Mouse (Mus musculus): ENCODE measurements around the gene Prox1. TPM values are rescaled to one million over a fixed set of nuclear protein-coding genes. Genes with fewer than 3 reads are reported as not detected.

The Prox1 gene
- polyA plus RNA-seq, 2 experiments: 2.6 to 3.1 TPM

DNA sequence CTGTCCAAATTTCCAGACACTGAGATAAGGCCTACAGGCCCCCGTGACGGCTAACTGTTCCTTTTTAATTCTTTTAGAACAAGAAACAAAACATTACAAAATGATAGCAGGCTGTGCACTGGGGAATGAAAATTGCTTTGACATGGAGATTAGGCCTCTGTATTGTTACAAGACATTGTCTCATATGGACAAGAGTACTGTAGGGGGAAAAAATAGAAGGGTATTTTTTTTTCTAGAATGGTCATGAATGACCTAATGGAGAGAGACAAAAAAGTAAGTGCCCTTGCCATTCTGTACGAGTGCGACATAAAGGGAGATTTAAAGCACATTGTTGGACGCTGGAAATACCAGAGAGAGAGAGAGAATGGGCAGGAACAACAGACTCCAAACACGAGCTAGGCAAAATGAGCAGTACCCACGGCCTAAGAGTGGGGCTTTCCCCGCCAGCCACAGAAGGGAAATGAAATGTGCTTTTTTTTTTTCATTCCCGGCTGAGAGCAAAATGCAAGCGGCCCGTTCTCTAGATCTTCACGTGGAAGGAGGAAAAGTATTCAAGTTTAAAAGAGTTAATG lies 21.8 kb downstream of the Prox1 start:
- peaks cover 6% of the 10 kb centered on the region; the same call in 1 of the 2 replicates for H3K4me1 ChIP-seq (ENCODE audit: control insufficient read depth, insufficient read depth, low read length)
- DNase-seq (ENCODE audit: low spot score) (no peak), ATAC-seq (ENCODE audit: low FRiP score, low read depth) (no peak)
- H3K9me3 ChIP-seq (ENCODE audit: control insufficient read depth, low read length): no peaks in the 10 kb centered on the region
- TF ChIP-seq POLR2A (IDR thresholded peaks at IDR 0.05; ENCODE audit: borderline replicate concordance, extremely low read depth, insufficient read depth, insufficient read length): no peak
- 35% methylated on average over 12 of the region's 12 CpGs for WGBS
- no peak overlapping the region for H3K9ac ChIP-seq (ENCODE audit: low read depth, low read length, severe bottlenecking)
- no peaks in the 10 kb centered on the region for H3K36me3 ChIP-seq (ENCODE audit: control insufficient read depth, insufficient read depth, low read length)
- no peak overlapping the region for H3K27ac ChIP-seq (replicated peaks; ENCODE audit: low read depth, low read length)
- no peaks in the 10 kb centered on the region for H3K27me3 ChIP-seq (ENCODE audit: control insufficient read depth, insufficient read depth, low read length)
- no peak overlapping the region for H3K4me3 ChIP-seq (replicated peaks; ENCODE audit: low read length)
- peak overlapping the region; percentile 24; the same call in 1 of the 2 replicates for H3K4me2 ChIP-seq (replicated peaks; ENCODE audit: low read depth, low read length, severe bottlenecking)

DNA sequence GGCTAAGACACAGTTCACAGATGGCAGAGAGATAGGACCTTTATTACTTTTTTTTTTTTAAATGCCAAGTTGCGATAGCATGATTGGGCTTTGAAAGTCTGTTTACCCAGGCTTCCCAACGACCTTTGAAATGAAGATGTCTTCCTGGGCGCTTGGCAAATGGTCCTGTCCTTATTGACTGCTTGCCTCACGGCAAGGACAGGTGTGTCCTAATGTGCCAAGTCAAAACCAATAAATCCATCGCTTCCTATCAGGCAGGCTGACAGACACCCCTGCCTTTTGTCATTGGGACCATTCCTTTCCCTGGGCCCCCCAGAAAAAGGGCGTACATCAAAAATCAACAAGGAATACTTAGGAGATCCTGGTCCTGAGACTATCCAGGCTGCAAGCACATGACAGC lies 22.7 kb downstream of the Prox1 start:
- no peaks in the 10 kb centered on the region for H3K36me3 ChIP-seq (ENCODE audit: control insufficient read depth, insufficient read depth, low read length)
- ATAC-seq (ENCODE audit: low FRiP score, low read depth) (no peak), DNase-seq (ENCODE audit: low spot score) (no peak)
- WGBS: 71% methylated on average over 6 of the region's 6 CpGs
- H3K4me3 ChIP-seq (replicated peaks; ENCODE audit: low read length): no peak overlapping the region
- H3K4me2 ChIP-seq (replicated peaks; ENCODE audit: low read depth, low read length, severe bottlenecking): no peak overlapping the region
- H3K27ac ChIP-seq (replicated peaks; ENCODE audit: low read depth, low read length): no peak overlapping the region
- H3K4me1 ChIP-seq (ENCODE audit: control insufficient read depth, insufficient read depth, low read length): peaks cover 6% of the 10 kb centered on the region; the same call in 1 of the 2 replicates
- no peaks in the 10 kb centered on the region for H3K9me3 ChIP-seq (ENCODE audit: control insufficient read depth, low read length)
- no peaks in the 10 kb centered on the region for H3K27me3 ChIP-seq (ENCODE audit: control insufficient read depth, insufficient read depth, low read length)
- TF ChIP-seq POLR2A (IDR thresholded peaks at IDR 0.05; ENCODE audit: borderline replicate concordance, extremely low read depth, insufficient read depth, insufficient read length): no peak
- H3K9ac ChIP-seq (ENCODE audit: low read depth, low read length, severe bottlenecking): no peak overlapping the region

DNA sequence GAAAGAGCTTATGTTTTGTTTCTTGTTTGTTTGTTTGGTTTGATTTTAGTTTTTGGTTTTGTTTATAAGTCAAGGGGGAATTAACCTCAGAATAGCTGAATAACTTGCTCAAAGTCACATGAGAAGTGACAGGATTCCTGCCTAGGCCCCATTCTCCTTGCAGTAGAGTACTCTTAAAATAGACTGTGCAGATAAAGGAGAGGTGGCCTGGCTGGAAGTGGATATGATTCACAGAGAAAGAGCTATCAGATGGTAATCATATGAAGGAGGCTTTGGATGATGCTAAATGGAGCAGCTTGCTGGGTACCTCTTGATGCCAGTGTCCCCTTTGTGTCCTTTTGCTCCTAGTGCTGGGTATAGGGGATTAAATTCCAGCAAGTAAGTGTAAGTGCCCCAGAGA lies 26.1 kb downstream of the Prox1 start:
- ATAC-seq (ENCODE audit: low FRiP score, low read depth) (no peak), DNase-seq (ENCODE audit: low spot score) (no peak)
- peaks cover 6% of the 10 kb centered on the region; the same call in 1 of the 2 replicates for H3K4me1 ChIP-seq (ENCODE audit: control insufficient read depth, insufficient read depth, low read length)
- no peak overlapping the region for H3K27ac ChIP-seq (replicated peaks; ENCODE audit: low read depth, low read length)
- H3K4me2 ChIP-seq (replicated peaks; ENCODE audit: low read depth, low read length, severe bottlenecking): no peak overlapping the region
- no peak for TF ChIP-seq POLR2A (IDR thresholded peaks at IDR 0.05; ENCODE audit: borderline replicate concordance, extremely low read depth, insufficient read depth, insufficient read length)
- H3K4me3 ChIP-seq (replicated peaks; ENCODE audit: low read length): no peak overlapping the region
- no peaks in the 10 kb centered on the region for H3K36me3 ChIP-seq (ENCODE audit: control insufficient read depth, insufficient read depth, low read length)
- H3K27me3 ChIP-seq (ENCODE audit: control insufficient read depth, insufficient read depth, low read length): no peaks in the 10 kb centered on the region
- H3K9me3 ChIP-seq (ENCODE audit: control insufficient read depth, low read length): no peaks in the 10 kb centered on the region
- H3K9ac ChIP-seq (ENCODE audit: low read depth, low read length, severe bottlenecking): no peak overlapping the region

DNA sequence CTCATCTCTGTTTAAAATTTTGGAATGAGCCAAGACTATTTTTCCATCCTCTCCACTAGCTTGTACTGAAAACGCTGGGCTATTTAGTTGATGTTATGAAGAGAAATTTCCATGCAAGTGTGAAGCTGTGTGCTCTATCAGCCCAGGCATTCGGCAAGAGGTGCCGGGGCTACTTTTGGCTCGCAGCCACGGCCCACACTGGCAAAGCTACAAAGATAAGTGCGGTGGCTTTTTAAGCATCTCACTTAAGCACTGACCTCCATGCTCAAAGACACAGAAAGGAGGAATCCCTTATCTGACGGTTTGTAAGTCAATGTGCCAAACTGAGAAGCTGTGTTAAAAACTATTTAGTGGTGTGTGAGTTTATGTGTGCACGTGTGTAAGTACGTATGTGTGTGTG lies 26.9 kb downstream of the Prox1 start:
- Histone ChIP-seq H3K4me1 (ENCODE audit: control insufficient read depth, insufficient read depth, low read length) (peaks cover 2% of the 10 kb centered on the region; the same call in 1 of the 2 replicates), H3K27me3 (ENCODE audit: control insufficient read depth, insufficient read depth, low read length) (no peaks in the 10 kb centered on the region), H3K4me3 (replicated peaks; ENCODE audit: low read length) (no peak overlapping the region), H3K4me2 (replicated peaks; ENCODE audit: low read depth, low read length, severe bottlenecking) (no peak overlapping the region), H3K9me3 (ENCODE audit: control insufficient read depth, low read length) (no peaks in the 10 kb centered on the region), H3K27ac (replicated peaks; ENCODE audit: low read depth, low read length) (no peak overlapping the region), H3K36me3 (ENCODE audit: control insufficient read depth, insufficient read depth, low read length) (no peaks in the 10 kb centered on the region), H3K9ac (ENCODE audit: low read depth, low read length, severe bottlenecking) (no peak overlapping the region)
- ATAC-seq (ENCODE audit: low FRiP score, low read depth) (no peak), DNase-seq (ENCODE audit: low spot score) (no peak)
- 89% methylated on average over 9 of the region's 9 CpGs for WGBS
- TF ChIP-seq POLR2A (IDR thresholded peaks at IDR 0.05; ENCODE audit: borderline replicate concordance, extremely low read depth, insufficient read depth, insufficient read length): no peak

DNA sequence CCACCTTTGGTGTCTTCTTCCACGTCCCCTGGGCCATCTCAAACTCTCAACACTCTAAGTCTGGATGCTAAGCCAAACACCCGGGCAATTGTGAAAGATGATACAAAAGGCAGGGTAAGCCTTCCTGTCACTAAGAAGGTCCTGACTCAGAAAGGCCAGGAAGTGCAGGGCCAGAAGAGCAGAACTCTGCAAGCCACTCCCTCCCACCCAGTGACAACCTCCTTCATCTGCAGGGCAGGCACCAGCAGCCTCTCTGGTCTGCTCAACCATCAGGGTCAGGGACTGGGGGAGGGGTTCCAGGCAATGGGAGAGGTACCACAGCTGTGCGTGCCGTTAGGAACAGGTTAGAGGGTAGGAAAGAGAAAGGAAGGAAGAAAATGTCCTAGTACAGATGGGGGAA lies 27.9 kb downstream of the Prox1 start:
- Histone ChIP-seq H3K9me3 (ENCODE audit: control insufficient read depth, low read length) (no peaks in the 10 kb centered on the region), H3K9ac (ENCODE audit: low read depth, low read length, severe bottlenecking) (no peak overlapping the region), H3K4me3 (replicated peaks; ENCODE audit: low read length) (no peak overlapping the region), H3K27ac (replicated peaks; ENCODE audit: low read depth, low read length) (no peak overlapping the region), H3K4me1 (ENCODE audit: control insufficient read depth, insufficient read depth, low read length) (no peaks in the 10 kb centered on the region), H3K27me3 (ENCODE audit: control insufficient read depth, insufficient read depth, low read length) (no peaks in the 10 kb centered on the region), H3K36me3 (ENCODE audit: control insufficient read depth, insufficient read depth, low read length) (no peaks in the 10 kb centered on the region), H3K4me2 (replicated peaks; ENCODE audit: low read depth, low read length, severe bottlenecking) (no peak overlapping the region)
- no peak for DNase-seq (ENCODE audit: low spot score)
- no peak for ATAC-seq (ENCODE audit: low FRiP score, low read depth)
- TF ChIP-seq POLR2A (IDR thresholded peaks at IDR 0.05; ENCODE audit: borderline replicate concordance, extremely low read depth, insufficient read depth, insufficient read length): no peak
- WGBS: 34% methylated on average over 4 of the region's 4 CpGs

DNA sequence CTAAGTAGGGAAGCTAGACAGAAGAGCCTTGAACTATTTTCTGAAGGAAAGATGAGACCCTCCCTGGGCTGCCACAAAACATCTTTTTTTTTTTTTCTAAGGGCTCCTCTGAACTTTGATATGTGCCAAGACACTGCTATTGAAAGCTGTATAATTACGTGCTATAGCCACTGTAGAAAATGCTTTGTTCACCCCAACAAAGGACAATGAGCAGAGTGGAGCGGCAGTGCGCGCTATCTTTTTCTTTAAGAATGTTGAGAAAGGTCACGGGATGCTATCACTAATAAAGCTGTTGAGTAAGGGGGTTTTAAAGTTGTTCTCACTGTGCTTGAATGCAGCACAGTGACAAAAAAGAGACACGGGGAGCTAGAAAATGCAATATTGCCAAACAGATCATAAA lies 30.0 kb downstream of the Prox1 start:
- Histone ChIP-seq H3K4me1 (ENCODE audit: control insufficient read depth, insufficient read depth, low read length) (no peaks in the 10 kb centered on the region), H3K36me3 (ENCODE audit: control insufficient read depth, insufficient read depth, low read length) (no peaks in the 10 kb centered on the region), H3K4me2 (replicated peaks; ENCODE audit: low read depth, low read length, severe bottlenecking) (no peak overlapping the region), H3K27me3 (ENCODE audit: control insufficient read depth, insufficient read depth, low read length) (no peaks in the 10 kb centered on the region), H3K9me3 (ENCODE audit: control insufficient read depth, low read length) (no peaks in the 10 kb centered on the region), H3K9ac (ENCODE audit: low read depth, low read length, severe bottlenecking) (no peak overlapping the region), H3K27ac (replicated peaks; ENCODE audit: low read depth, low read length) (no peak overlapping the region), H3K4me3 (replicated peaks; ENCODE audit: low read length) (no peak overlapping the region)
- 78% methylated on average over 6 of the region's 6 CpGs for WGBS
- no peak for TF ChIP-seq POLR2A (IDR thresholded peaks at IDR 0.05; ENCODE audit: borderline replicate concordance, extremely low read depth, insufficient read depth, insufficient read length)
- ATAC-seq (ENCODE audit: low FRiP score, low read depth) (no peak), DNase-seq (ENCODE audit: low spot score) (no peak)

Measured in limb, embryonic 14.5 days (tissue).